Mouse (Mus musculus): ENCODE results near the gene Susd6.

GRCm38 (mm10) chr12:80867083-80867482 is 76.8 kb downstream of the Susd6 start:
- TF ChIP-seq CTCF (IDR thresholded peaks at IDR 0.05; ENCODE audit: insufficient read depth, low read depth, low read length) (no peak), POLR2A (IDR thresholded peaks at IDR 0.05; ENCODE audit: insufficient read depth, low read depth, low read length) (no peak)

Data from olfactory bulb, adult 2 months (tissue).